Mouse (Mus musculus) fat pad, adult 2 months (tissue): ENCODE measurements at regions not wholly inside any gene's neighbourhood (a gene's known extent, or its start where the extent isn't known, plus 50 kb on each side); places are given as distances from the start of the nearest gene placed in this dataset.

ENCODE experiments used
- DNase-seq: peaks from one replicate; pipeline ENCODE4 v3.0.0-alpha.2; 2011; ENCODE audit warnings: low read depth, low spot score; ENCODE audit errors: extremely low read depth

DNA sequence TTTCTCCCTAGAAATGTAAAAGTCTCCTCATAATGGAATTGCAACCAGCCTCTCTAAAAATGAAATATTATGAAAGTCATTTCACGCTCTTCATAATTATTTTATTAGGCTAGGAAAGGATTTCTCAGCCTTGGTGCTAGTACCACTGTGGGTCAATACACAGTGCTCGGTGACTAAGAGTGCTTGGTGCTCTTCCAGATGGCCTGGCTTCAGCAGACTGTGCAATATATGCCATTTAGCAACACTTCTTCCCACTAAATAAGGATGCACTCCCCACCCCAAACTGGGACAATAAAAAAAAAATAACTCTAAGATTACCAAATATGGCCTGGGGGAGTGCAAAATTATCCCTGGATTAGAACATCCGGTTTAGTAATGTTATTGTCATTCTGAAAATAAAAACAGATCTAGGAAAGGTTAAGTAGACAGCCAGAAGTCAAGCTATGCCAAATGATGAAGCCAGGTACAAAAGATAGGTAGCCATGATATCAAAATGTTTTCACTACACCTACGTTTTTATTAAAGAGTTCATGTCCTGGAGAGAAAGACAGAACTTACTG lies 2333.4 kb upstream of the Gm7489 start:
- DNase-seq: peak; percentile 88

DNA sequence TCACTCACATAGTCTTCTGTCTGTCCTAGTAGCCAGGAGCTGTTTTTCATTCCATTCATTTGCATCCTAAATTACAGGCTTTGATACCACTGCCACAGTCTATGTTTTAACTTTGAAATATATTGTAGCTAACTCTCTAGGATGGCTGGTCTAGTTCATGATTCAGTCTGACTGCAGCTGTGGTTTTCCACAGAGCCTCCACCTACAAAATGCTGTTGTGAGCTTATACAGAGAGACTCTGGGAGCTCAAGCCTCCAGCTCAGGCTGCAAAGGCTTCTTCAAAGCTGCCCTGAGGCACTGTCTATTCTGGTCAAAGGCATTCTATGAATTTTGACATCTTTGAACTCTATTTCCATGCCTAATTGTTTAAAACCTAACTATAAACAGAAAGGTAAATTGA lies 2326.5 kb upstream of the Gm7489 start:
- DNase-seq: no peak

DNA sequence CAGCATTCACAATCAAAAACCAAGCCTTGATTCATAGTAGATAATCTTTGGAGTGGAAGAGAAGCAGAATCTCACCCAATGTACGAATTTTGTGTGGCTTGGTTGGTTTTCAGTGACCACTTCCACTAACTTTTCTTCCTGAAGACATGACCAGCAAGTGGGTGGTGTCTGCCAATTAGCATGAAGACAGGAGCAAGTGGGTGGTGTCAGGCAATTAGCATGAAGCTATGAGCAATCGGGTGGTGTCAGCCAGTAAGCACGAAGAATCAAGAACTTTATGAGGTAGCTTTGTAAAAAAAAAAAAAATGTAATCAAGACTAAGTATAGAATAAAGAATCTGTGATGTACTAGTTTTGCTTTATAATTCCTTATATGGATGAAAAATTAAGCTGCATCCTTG lies 2319.2 kb upstream of the Gm7489 start:
- no peak for DNase-seq

DNA sequence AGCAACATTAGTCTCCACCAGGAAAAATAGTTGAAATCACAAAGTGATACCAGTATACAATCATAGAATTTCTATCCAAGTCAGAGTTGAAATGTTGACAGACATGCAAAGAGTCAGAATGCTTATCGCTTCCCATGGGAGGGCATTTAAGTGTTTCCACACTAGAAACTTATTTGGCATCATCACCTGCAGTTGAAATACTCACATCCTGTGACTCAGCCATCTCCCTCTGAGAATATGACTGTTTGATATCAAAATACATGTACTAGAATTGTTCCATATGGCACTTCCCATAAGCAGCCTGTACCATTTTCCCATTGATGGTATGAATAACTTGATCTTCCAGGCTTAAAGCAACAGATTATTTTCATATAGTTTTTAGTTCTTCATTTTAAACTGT lies 2314.1 kb upstream of the Gm7489 start:
- no peak for DNase-seq

DNA sequence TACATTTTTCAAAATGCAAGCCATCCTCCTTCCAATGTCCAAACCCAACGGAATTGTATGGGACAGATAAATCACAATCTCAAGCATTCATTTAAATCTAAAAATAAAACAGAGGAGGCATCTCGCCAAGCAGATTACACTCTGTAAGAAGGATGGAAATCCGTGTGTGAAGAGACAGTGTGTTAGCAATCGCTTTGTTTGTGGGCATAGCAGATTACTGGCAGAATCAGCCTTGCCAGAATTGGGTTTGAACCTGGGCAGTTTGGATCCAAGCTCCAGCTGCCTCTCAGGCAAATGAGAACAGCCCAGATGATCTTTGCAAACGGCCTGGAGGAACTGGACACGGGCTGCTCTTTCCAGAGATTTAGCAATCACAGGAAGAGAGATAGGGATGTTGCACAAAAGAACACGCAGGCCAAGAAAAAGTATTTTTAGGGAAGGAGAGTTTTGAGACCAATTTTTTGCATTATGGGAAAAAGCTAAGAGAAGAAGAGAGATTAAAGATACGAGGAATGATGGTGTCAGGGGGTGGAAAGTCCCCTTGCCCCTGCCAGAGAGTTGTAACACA lies 2310.1 kb upstream of the Gm7489 start:
- no peak for DNase-seq

DNA sequence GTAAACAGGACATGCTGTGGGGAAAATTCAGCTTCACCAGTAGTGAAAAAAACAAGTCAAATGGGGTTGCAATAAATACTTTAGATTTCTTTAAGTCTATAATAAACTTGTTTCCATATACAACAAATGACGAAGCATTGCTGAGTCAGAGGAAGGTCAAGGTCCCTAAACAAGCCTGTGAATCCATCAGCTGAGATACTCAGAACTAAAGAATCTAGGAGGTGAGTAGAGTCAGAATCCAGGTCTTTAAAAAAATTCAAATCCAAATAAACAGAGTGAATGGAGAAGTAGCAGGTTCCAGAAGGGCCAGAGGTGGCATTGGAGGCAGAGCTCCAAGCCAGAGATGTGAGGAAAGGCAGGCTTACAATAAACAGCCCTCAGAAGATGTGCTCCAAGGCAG lies 2301.1 kb upstream of the Gm7489 start:
- DNase-seq: no peak

DNA sequence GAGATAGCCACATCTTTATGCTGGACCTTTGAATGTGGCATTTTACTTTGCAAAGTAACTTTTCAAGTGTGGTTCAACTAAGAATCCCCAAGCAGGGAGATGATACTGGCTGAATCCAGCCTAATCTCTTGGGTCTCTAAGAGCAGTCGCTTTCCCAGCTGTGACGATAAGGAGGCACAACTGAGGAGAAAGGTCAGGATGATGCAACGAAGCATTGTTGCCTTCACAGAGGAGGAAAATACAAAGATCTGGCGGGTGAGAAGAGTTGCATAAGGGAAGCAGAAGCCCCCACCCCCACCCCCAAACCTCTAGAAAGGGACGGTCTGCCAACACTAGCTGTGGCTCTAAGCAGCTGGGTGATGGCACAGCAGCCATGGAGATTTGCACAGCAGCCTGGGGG lies 2298.6 kb upstream of the Gm7489 start:
- DNase-seq: no peak

DNA sequence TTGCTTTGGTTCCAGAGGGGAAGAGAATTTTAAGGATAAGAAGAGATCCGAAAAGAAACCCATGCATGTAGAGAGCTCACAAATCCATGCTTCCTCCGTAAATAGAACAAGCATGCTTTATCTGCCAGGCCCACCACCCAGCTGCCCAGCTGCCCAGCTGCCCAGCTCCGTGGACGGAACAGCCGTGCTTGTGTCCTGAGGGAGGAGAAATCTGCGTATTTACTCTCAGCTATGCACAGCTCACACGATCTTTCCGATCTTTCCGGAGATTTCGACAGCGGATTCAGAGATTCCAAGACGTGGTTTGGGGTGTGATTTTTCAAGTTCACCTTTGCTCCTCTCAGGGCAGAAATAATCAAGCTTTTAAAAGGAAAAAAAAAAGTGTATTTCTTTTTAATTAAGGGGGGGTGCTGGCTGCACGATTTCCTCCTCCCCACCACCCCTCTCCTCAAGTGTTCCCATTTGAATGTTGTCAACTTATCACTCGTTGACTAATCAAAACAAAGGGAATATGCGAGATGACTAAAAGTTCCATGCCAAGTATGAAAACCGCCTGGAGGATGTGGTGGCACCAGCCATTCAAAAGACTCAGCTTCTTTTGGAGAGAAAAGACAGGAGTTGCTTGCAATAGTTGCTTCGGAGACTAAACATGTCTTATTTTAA lies 2293.2 kb upstream of the Gm7489 start:
- no peak for DNase-seq

DNA sequence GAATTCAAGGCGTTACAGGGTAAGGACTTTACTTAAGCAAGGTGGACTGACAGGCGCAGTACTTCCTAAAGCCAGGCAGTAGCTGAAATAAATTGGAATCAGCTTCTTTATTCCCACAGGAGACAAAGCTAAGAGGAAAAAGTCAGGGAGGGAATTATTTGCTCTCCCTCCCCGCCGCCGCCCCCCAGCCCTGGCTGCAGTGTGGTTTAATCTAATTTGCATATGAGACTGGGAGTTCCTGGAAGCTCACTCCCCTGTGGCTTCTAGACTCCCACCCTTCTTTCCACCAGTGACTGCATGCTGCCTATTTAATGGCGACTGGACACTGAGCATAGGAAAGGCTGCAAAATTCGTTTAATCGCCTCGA lies 2292.7 kb upstream of the Gm7489 start:
- no peak for DNase-seq

DNA sequence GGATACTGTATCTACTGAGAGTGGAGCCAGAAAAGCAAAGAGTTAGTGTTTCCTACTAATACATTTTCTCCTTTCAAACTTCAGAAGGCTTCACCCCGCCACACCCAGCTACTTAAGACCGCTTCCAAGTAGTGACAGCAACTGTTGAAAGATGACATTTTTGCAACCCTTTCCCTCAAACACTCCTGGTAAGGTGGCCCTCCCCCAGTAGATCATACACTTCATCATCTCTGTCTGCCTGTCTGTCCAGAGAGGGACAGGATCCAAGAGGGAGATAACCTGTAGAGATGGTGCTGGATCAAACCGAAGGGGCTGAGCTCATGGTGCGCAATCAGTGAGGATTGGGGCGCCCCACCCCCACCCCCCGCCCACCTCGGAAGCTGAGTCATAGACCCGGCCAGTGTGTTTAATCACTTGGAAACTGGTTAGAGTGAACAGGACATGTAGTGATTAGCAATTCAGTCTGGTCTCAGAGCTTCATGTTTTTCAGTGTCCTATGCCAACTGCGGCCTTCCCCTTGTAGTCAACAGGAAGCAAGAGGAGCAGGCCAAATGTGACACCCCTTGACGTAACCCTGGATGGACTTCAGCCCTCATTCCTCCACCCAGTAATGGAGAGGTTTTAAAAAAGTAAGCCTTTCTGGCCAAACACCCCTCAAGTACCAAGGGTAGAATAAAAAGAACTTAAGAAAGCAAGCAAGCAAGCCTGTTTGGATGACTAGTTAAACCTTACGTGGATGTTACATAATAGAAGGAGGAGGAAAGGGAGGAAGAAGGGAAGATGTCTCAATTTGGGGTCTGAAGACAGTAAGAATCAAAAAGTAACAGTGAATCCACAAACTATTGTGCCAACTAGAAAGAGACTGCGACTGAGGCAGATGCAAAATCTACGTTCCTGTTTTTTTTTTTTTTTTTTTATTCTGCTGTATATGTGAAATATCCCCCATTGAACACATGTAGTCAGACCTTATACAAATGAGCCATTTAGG lies 2291.9 kb upstream of the Gm7489 start:
- no peak for DNase-seq

DNA sequence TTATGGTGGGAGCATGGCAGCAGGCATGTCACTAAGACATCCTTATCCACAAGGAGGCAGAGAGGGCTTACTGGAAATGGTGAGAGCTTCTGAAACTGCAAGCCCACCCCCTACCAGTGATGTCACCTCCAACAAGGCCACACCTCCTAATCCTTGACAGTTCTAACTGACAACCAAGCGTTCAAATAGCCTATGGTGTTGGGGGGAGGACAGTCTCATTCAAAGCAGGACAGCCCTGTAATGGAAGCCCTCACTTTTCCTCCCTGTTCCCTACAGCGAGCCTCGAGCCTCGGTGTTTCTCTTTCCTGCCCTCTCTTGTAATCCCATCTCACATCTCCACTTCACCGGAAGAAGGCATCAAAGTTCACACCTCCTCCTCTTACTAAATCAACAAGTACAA lies 2290.6 kb upstream of the Gm7489 start:
- no peak for DNase-seq

DNA sequence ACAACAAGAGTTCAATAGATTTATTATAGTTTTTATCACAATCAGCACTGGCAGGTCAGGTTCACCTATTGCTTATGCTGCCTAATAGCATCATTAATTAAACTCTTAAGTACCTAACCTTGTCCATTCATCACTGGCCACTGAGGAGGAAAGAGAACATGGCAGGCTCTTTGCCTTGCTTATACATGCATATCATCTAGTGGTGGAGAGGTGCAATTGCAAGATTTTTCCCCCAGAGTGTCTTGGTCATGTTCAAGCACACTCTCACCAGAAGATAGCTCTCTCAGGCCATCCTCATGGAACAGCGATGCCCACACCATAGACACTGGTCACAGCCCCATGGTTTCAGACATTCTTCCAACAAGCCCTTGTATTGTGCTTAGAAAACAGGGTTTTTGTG lies 2289.1 kb upstream of the Gm7489 start:
- no peak for DNase-seq

DNA sequence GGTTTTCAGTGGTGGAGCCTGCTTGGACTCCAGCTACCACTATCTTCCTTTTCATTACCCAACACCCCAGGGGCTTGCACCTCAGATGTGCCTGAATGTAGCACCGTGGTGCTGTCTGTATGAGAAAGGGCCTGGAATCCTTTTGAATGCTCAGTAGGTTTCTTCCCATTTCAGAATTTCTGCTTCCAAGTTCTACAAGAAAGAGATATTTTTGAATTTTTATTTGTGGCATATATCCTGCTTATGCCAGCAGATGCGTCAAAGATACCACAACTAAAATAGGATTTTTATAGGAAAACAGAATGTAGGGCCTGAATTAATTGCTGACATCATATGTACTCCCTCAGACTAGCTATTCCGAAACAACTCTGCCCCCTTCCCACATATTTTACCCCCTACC lies 2286.9 kb upstream of the Gm7489 start:
- DNase-seq: no peak

DNA sequence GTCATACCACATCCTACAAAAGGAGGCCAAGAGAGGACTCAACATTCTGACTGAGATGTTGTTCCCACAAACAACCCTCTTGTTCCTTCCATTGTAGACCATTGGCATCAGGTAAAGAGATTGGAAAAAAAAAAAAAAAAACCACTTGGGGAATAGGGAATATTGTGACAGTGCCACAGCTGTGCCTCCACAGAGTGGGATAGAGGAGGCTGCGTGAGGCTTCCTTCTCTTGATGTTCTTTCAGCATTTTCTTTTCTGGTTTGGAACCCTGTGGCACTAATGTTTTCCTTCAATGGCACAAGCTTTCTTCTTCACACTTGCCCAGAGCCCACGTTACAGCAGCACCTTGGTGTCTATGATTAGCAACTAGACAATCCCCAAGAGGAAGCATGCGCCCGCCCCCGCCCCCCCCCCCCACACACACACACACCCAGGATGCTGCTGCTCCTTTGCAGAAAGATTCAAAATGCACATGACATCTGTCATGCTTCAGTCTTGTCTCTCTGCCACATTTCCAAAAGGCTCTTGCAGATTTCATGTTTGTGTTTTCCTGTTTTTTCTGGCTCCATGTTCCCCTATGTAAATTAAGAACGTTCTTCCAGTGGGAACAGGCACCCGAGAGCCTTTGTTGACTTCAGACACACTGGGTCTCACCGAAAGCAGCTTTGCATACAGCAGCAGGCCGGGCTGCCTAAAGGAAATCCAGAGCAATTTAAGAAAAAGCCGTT lies 2283.4 kb upstream of the Gm7489 start:
- DNase-seq: no peak

DNA sequence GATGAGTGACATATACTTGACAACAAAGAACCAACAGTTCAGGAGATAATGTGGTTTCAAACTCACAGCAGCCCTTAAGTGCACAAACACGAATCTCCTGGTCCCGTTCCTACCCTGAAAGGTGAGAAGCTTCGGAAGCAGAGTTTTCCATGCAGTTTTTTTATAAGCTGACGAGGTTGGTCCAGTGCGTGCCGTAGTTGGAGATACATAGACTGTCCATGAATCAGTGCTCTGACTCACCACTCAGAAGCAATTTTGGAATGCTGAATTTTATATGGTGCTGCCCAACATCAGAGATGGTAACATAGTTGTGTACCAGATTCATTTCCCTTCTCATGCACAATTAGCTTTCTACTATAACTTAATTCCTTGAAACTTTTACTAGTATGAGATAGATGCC lies 2263.3 kb upstream of the Gm7489 start:
- DNase-seq: no peak

DNA sequence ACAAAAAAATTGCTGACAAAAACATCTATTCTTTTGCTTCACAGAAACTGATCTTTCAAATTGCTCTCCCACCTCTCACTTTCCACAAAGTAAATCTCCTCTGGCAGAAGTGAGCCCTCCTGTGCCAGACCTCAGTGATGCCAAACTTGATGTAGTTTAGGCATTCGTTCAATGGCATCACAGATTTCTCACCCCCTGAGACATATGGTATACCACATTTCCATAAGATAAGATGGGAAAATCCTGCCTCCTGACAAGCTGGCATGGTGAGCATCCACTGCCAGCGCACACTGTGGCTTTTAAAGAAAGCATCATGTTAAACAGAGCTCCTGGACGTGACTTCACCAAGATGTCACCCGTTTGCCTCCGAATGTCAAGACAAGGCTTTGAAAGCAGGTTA lies 2257.2 kb upstream of the Gm7489 start:
- no peak for DNase-seq

DNA sequence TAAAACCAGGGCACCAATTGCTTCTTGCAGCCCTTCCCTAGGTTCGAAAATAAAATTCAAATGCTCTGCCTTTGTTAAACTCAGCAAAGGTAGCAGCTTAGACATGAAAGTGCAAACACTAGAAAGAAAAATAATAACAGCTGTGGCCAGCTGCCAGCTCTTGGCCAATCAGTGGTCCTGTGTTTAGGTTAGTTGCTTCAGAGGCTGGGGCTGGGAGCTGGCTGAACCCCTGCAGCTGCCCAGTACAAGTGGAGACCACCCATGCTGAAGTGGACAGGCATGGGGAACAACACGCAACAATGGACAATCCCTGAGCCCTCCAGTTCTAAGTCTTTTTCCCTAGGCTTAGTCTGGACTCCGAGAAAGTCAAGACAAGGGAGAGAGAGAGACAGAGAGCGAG lies 2256.2 kb upstream of the Gm7489 start:
- DNase-seq: no peak

DNA sequence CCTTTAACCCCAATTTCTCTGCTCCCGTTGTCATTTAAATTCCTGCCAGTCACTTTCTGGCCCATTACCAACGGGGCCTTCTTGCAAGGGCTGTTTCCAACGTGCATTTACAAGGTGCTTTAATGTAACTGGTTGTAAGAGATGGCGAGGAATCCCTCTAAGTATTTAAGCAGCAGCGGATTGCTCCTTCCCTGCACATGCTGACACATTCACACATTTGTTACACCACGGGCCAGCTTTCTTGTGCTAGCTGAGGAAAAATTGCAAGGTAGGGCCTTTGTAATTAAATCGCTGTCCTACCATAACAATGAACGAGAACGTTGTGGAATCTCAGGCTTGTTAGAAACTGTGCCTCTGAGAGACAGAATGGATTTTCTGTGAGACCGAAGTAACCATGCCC lies 2252.8 kb upstream of the Gm7489 start:
- no peak for DNase-seq

DNA sequence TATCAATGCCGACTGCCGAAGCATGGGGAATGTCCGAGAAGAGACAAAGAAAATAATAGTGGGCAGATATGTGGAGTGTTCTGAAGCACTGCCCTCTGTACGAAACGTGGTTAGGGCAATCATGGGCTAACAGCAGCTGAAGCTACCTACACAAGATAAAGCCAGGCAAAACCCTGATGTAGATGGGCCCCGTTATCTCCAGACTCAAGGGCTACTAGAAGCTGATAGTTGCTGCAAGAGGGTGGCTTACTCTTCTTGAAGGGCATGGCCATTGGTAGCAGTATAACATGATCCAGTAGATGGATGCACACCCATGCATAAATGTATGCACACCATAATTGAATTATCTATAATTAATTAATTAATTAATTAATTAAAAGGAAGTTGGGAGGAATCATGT lies 2251.6 kb upstream of the Gm7489 start:
- DNase-seq: no peak

DNA sequence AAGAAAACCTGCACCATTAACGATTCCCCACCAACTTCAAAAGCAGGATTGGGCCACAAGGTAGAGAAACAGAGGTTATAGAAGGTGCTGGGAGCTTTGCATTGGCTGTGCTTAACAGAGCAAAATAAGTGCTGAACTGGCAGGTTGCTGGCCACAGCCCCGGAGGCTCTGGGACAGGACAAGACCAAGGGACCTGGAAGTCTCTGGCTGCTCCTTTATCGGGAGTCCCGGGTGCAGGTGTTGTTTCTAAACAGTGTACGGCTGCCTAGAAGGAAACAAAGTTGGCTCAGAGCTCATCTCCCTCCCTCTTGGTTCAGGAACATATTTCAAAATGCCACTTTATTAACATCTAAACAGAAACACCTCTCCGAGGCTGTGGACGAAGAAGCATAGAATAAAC lies 2250.0 kb upstream of the Gm7489 start:
- DNase-seq: no peak
